Mouse (Mus musculus): ENCODE results near the gene Cdk6. TPM values are rescaled to one million over a fixed set of nuclear protein-coding genes. Genes with fewer than 3 reads are reported as not detected.
"Not testable (repeated sequence)": the region's sequence is repeated elsewhere in the genome, so short reads cannot be mapped to it uniquely, and the experiment has no call there.

Cdk6 gene
- total RNA-seq, 2 experiments from 2014 or later, result 2.8 to 3.5 TPM

DNA sequence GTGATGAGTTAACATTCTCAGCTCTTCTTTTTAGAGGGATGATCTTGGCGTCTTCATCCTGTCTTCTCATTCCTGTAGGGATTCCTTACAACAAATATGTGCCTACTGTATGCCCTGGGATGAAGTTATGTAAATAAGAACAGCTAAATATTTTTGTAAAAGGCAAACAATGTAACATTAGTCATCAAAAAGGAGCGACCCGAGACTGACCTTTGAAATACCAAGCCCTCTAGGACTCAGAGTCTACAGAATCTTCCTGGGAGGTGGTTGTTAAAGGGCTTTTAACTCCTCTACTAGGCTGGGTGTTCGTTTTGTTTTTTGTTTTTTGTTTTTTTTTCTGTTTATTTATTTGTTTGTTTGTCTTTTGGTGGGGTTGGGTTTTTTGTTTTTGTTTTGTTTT, 4.3 kb downstream of the Cdk6 start:
- DNase-seq, result not testable (repeated sequence)

DNA sequence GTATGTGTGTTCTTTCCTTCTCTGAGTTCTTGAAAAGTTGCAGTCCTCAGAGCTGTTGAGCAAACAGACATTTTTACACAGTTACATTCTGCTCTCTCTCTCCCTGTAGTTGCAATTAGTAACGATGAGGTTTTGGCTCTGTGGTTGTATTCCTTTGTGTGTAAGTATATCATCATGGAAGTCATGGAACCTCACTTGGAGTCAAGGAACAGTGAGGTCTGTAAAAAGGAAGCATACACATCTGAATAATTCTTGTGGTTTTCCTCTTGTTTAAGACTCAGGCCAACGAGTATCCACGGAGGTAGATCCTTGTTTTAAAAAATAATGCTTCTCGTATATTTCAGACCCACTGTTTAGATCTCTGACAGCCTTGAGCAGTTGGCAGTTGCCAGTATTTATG, 8.1 kb downstream of the Cdk6 start:
- DNase-seq, result not testable (repeated sequence)

DNA sequence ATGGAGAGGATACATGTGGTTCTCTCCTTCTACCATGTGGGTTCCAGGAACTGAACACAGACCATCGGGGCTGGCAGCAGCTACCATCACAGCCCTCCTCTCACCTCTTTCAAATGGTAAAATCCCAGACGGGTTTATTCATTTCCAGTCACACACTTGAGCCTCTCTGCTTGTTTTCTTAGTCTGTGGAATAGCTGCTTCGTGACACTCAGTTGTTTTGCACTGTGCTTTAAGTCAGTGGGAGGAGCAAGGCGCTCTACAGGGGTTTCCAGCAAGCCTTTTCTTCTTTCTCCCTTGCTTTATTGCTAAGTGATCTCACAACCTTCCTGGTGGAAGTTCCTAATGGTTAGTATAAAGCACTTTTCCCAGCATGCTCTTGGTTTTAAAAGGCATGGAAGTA, 10.6 kb downstream of the Cdk6 start:
- DNase-seq, result not testable (repeated sequence)

DNA sequence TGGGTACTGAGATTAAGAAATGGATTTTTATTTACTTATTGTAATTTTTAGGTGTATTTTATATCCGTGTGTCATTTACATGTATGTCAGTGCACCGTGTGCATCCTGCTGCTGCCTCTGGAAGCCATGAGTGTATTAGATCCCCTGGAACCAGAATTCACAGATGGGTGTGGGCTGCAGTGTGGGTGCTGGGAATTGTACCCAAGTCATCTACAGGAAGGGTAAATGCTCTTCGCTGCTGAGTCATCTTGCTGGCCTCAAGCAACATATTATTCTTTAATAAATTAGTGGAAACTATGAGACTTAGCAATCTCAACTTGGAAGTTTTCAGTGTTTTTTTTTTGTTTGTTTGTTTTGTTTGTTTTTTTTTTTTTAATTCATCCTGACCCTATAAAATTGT, 11.0 kb downstream of the Cdk6 start:
- no peak for DNase-seq

DNA sequence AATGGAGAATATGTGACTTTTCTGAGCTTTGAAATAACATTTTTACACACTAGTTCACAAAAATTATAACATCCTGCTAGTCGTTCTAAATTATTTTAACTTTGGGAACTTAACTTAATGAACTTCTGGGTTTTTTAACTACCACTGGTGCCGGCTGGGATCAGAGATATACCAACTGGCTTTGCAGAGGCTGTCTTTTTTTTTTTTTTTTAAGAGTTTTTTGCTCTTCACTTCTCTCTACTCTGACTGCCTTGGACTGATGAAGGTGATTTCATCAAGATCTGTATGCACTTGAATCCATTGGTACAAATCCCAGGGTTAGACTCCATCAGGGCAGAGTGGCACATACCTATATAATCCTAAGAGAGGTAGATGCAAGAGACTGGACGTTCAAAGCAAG, 11.5 kb downstream of the Cdk6 start:
- DNase-seq, result no peak

DNA sequence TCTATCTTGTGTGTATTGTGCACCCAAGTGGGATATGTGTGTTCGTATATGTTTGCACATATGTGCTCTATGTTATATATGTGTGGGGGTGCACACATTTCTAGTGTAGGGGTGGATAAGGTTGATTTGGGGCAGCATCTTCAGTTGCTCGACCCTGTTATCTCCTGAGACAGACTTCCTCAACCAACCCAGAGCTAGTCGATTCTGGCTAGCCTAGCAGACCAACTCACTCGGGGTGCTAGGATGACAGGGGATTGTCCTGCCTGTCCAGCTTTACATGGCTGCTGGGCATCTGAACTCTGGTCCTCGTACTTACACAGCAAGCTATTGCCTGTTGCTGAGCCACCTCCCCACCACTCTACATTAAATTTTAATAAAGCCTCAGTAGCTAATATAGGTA, 13.0 kb downstream of the Cdk6 start:
- no peak for DNase-seq

DNA sequence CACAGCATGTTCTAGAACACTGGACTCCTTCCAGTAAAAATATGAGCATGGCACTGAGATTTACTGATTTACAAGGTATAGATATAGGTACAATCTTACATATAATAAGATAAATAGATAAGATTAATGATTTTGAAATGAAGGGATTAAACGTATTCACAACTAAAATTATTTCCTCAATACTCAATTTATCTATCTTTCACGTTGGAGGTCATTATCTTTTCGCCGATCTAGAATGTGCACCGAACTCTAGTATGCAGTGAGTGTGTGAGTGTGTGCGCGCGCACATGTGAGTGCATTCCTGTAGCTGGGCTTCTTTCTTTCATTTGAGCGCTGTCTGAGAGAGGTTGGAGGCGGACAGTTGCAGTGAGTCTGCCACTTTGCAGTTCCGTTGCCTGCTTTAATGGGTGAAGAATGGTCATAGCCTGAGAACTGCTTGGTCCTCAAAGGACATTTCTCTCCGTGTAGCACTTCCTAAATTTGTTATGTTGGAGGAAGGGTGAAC, 13.8 kb downstream of the Cdk6 start:
- DNase-seq, result no peak

DNA sequence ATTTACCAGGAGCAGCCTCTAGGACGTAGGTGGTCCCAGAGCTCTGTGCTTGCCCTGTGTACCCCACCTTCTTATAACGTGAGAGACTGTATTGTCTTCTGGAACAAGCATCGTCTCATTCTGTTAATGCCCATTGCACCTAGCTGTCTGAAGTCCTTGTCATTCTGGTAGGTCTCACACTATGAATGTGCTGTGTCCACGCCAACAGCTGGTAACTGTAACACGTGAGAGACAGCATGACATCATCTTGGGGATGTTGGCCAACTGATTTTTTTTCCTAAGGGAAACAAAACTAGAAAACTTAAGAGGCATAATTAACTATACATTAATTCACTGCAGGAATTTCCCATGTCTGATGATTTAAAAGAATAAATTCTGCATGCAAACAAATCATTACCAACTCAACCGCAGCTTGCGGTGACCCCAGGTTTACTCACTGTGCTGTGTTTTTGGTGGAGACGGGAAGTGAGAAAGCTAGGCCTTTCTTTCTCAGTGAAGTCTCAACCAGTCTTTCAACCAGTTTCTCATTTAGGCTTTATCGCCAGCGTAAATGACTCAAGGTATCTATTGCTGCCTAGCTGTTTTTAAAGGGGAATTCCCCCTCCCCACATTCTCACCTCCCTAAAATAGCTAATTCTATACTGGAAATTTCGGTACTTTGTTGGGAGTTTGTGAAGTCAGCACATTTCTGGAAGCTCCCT, 14.4 kb downstream of the Cdk6 start:
- no peak for DNase-seq

DNA sequence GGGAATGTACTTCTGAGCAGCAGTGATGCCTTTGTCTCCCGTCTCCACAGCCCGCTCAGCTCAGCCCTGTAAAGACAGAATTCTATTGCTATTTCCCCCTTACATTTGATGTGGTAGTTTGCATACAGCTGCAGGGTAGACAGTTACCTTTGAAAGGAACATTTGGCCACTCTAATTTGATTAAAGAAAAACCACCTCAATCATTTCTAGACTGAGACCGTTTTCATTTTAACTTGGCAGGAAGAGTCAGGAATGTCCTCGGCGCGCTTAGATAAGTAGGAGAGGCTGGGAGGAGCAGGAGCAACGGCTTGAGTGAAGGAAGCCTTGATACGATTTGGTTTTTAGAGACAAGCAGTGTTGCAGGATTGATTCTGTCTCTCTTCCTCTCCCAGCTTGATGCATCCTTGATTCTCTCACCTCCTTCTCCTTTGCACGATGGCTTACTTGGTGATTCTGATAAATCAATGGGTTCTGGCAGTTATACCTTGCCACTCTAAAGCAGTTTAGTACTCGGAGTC, 15.0 kb downstream of the Cdk6 start:
- DNase-seq, result no peak

DNA sequence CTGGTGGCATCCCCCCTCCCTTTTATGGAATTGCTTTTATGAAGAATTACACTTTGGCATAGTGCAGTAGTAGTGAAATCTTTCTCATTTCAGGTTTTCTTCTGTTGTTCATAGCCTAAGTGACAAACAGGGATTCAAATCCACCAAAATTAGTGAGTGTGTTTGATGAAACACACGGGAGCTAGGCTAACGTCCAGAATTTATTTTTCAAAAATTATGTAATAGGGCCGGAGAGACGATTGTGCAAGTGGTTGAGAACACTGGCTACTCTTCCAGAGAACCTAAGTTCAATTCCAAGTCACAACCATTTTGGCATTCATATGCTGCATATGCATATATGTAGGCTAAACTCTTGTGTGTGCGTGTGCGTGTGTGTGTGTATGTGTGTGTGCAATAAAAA, 16.2 kb downstream of the Cdk6 start:
- DNase-seq, result no peak

DNA sequence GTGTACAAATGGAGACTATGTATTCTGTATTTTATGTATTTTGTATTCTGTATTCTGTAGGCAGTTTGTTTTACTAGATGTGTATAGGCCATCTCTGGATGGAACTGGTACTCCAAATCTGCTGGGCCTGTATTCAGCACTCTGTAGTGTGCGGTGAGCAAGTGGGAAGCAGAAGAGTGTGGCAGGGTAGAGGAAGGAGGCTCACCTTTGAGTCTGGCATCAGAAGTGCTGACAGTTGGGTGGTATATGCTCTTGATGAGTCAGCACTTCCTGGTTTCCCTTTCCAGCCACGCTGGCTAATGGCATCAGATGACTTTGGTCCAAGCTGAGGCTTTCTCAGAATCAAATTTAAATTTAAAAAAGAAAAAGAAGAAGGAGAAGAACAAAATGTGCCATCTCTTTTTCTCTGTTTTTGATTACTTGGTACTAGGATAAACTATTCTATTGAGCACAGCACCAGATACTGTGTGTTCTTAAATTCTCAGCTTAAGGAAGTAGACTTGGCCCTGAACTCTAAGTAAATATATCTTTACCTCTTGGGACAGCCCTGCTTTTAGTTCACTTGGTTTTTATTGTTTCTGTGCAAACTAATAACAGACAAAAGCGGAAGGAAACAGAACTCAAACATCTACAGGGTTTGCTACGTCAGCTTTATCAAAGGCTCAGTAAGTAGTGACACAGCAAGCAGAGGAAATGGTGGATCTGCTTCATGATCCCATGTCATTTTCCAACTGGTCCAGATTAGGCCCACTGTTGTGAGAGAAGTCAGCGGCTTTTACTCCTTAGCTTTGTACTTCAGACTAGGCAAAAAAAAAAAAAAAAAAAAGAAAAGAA, 17.6 kb downstream of the Cdk6 start:
- no peak for DNase-seq

DNA sequence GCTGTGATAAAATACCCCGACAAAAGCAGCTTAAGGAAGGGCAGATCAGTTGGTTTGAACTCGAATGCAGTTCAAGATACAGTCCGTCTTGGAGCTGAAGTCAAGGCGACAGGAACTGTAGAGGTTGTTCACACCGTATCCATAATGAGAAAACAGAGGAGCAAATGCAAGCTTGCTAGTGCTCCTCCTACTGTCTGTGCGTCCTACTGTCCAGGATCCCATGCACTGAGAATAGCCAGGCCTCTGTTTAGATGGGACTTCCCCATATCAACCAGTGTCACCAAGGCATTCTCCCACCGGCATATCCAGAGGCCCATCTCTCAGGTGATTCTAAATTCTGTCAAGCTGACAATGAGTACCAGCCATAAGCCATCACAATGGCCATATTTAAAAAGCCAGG, 18.6 kb downstream of the Cdk6 start:
- no peak for DNase-seq

DNA sequence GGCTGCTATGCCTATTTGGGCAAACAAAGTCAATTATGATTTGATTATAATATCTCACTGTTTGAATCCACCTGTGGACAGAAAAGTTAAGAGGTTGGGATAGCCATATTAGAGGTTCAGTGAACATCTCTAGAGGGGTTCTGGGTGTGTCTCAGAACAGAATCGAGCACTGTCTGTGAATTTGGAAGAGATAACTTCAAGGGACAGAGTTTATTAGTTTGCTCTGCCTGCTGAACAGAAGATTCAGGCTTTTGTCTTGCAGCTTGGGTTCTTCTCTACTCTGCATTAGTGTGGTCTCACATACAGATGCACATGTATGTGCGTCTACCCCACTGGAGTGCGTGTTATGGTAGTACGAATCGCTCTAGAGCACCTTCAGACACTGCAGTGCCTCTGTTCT, 20.0 kb downstream of the Cdk6 start:
- no peak for DNase-seq

DNA sequence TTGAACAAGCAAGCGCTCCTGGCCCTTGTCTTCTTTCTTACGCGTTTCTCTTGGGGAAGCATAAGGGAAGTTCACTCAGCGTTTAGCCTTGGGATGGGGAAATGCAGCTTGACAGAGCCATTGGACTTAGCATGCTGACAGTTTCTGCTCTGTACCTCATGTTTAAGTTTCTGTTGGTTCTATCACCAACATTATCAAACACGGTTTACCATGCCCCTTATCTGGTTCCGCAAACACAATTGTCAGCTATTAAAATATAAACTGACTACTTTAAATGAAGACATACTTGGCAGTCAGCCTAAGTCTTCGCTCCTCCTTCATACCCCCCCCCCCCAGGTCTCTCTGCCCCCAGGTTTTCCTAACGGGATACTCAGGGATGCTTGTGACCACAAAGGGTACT, 20.8 kb downstream of the Cdk6 start:
- no peak for DNase-seq

DNA sequence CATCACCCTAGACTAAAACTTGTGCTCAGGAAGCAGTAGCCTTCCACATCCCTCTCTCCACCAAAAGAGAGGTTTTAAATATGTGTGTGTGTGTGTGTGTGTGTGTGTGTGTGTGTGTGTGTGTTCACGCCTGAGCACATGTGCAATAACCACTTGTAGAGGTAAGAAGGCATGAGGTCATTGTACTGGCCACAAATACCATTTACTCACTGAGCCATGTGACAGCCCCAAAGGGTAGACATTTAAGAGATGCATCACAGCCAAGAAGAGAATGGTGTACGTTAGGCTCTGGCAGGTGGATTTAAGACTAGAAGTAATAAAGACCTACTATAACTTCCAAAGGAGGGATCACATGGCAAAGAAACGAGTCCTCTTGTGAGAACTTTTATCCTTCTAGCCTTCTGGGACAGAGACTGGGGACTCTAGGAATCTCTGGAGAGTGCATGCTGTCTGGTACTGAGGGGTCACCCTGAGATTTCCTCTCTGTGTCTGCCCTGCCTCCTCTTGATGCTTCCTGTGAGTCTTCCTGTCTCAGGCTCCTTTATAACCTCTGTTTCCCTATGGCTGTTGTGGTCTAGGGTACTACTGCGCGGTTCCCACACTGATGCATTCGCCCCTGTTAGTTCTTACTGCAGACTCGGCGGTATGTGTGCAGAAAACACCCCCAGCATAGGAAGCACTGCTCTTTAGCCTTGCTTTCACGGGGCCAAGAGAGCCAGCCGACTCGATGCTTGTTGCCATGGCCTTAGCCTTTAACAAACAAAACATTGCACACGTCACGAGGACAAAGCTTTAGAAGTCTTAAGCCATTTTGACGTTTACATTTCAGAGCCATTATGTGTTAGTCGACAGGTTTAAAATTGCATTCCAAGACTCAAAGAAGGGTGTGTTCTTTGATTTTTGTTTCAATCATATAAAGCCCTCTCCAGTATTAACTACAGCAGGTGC, 22.0 kb downstream of the Cdk6 start:
- no peak for DNase-seq

DNA sequence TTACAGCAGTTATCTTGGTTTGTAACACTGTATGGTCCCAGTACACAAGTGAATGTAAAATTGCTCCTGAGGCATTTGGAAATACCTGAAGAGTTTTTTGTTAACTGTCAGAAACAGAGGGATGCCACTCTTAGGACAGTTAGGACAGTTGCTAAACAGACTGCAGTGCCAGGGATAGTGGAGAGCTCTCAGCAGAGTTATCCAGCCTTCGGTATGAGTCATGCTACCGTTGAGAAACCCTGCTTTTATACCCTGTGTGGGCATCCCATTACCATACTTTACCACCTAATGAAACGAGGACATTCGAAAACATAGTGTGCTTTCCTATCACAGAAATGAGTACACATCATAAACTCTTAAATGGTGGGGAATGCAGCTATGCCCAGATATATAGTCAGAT, 25.8 kb downstream of the Cdk6 start:
- no peak for DNase-seq

DNA sequence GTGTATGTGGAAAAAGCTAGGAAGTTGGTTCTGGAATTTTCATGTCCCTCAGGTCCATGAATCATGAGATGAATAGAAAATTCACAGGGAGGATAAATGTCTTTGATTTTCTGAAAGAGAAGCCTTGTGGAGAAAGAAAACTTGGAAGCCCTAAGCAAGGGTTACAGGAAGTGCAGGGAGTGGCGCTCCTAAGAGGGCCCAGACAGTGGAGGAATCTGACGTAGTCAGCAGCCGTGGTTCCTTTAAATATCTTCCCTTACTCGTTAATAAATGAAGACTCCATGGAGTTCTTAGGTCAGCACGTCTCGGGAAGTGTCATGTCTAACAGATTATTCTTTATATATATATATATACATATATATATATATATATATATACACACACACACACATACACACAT, 28.0 kb downstream of the Cdk6 start:
- DNase-seq, result no peak

DNA sequence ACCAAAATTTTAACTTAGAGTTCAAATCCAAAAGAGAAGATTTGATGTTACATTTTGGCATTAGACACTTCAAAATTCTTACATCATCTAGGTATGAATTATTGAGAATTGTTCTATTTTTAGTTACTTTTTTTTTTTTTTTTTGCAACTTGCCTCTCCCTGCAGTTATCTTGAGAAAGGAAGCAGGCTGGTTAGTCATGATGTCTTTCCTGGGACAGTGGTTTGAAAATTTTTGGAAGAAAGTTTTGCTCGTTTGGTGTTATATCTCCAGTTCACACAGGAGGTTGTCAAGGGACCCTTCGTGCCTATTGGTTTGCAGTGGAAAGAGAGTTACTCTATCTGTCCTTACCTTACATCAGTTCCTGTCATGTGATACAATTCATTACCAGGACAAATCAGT, 29.9 kb downstream of the Cdk6 start:
- DNase-seq, result no peak

DNA sequence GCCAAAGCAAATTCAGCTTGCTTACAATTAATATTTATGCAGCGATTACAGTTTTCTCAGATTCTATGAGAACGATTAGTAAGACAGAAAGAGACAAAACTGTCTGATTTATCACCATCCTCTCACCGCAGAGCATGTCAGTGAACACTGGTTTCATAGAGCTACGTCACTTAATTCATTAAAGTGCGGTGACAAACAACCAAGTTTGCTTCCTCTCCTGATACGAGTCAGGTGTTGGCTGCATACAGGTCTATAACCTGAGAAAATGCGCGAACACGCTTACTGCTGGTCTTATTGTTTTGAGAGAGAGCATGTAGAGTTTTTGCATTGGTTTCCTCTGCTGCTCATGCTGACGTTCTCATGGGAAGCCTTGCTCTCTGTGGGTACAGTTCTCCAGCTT, 31.9 kb downstream of the Cdk6 start:
- no peak for DNase-seq

DNA sequence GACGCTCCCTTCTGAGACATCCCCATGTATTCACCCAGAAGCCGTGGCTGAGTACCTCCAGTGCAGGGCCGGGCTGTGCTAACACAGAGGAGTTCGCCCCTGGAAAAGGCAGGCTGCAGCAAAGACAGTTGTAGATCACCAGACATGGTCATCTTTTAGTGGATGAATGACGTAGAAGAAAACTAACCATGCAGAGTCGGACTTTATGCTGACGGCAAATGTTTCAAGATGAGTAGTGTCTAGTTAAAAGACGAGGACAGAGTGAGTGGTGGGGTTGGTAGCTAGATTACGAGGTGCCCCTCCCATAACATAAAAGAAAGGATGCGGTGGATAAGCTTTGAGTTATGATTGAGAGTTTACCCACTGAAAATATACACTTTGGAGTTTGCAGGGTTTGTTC, 33.5 kb downstream of the Cdk6 start:
- DNase-seq, result no peak

DNA sequence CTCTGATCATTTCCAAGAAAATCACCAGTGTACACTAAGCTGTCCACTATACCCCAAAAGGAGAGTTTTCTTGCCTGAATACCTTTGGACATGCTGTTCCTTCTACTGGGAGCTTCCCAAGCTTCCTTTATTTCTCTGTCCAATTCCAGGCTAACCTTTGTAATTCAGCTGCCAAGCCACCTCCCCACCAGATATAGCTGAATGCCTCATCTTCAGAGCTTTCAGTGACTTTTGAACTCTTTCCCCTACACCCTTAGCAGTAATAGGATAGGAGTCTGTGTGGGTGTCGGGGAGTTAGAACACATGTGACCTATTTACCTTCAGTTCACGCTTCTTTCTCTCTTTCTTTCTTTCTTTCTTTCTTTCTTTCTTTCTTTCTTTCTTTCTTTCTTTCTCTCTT, 34.9 kb downstream of the Cdk6 start:
- DNase-seq, result no peak

DNA sequence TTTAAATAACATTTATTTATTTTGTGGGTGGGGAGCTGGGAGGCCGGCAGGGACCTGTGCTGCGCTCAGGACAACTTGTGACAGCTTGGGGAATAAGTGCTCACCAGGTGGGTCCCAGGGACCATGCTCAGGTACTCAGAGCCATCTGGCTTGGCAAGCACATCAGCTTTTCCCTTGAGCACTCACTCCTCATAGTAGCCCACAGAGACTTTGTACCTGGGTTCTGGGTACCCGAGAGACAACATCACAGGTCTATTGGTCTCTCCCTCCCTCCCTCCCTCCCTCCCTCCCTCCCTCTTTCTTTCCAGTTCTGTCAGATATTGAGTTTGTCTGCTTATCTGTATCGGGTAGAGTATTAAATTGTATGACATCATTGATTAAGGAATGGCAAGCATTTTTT, 38.0 kb downstream of the Cdk6 start:
- DNase-seq, result no peak
